Mouse (Mus musculus) hindbrain, embryonic 10.5 days (tissue): ENCODE measurements around the gene Rab43. TPM values are rescaled to one million over a fixed set of nuclear protein-coding genes. Genes with fewer than 3 reads are reported as not detected.

Experiments
- polyA plus RNA-seq: library from polyadenylated mRNA; unstranded; fragments of >200 nt; fragmentation: Nextera tagmentation; extraction: Ambion mirVana; gene quantifications from 2 replicates; pipeline ENCODE4 v1.2.1, GENCODE M21; 2016

Rab43 gene
- polyA plus RNA-seq, 1 experiment from 2014 or later: 8.1 TPM

Other genes starting within 250 kb of the Rab43 start
- gene Prokr1, start 221.4 kb downstream of the Rab43 start, polyA plus RNA-seq: 1.9 and 3.6 TPM in 2 replicates
- gene Aplf, start 140.0 kb downstream of the Rab43 start, polyA plus RNA-seq: 13.4 and 14.8 TPM in 2 replicates
- gene Efcc1, start 81.3 kb downstream of the Rab43 start, polyA plus RNA-seq: 4.2 and 5.8 TPM in 2 replicates
- gene Gp9, start 34.1 kb downstream of the Rab43 start, polyA plus RNA-seq: 3.0 and 3.1 TPM in 2 replicates
- 0.77 and 1.7 TPM in 2 replicates for gene Gm45140, start 23.6 kb upstream of the Rab43 start, polyA plus RNA-seq
- gene Isy1, start 26.6 kb upstream of the Rab43 start, polyA plus RNA-seq: 50.7 and 68.0 TPM in 2 replicates
- 1,080 and 1,309 TPM in 2 replicates for gene Cnbp, start 38.9 kb upstream of the Rab43 start, polyA plus RNA-seq
- 155 and 159 TPM in 2 replicates for gene Copg1, start 75.7 kb upstream of the Rab43 start, polyA plus RNA-seq
- 49.7 and 57.0 TPM in 2 replicates for gene Hmces, start 101.8 kb upstream of the Rab43 start, polyA plus RNA-seq
- gene H1fx, start 169.5 kb upstream of the Rab43 start, polyA plus RNA-seq: 26.5 and 33.1 TPM in 2 replicates
- 208 and 238 TPM in 2 replicates for gene Rab7, start 233.1 kb upstream of the Rab43 start, polyA plus RNA-seq